Mouse (Mus musculus): ENCODE results near the gene Tspan17.

- TF ChIP-seq CTCF (conservative IDR thresholded peaks at IDR 0.05; ENCODE audit: insufficient read depth, insufficient read length, low read depth, low read length): no peak
- TF ChIP-seq POLR2A (IDR thresholded peaks at IDR 0.05; ENCODE audit: low read depth, low read length): no peak
Observed at GRCm38 (mm10) chr13:54780592-54780991, 8.6 kb upstream of the Tspan17 start.
